Mouse (Mus musculus): ENCODE results near the gene Chil1. TPM values are rescaled to one million over a fixed set of nuclear protein-coding genes. Genes with fewer than 3 reads are reported as not detected.
A peak's percentile ranks its signal among the peaks of the same experiment; 100 is the strongest.

The Chil1 gene
- polyA plus RNA-seq, 1 experiment: 32.9 TPM

DNA sequence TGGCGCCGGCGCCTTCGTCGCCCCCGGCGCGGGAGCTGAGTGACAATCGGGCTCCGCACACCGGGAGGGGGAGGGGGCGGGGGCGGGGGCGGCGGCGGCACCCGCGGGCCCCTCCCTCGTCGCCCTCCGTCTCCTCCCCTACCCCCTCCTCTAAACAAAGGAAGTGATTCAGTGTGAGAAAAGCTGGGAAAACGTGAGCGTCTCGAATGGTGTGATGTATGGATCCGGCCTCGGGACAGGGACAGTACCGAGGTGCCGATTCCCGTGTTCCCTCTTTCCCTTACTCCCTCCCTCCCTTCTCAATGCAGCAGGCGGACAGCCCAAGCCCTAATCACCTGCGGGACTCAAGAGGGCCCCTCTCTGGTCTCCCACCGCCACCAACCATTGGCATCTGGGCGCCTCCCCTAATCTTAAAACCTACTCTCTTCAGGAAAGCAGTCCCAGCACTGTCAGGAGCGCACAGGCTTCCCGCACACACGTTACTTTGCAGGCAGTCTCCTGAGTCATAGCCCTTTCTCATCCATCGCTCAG lies 53.5 kb downstream of the Chil1 start, which contains the start of gene Adora1:
Gene Adora1 (minus strand): TSS at position 41 of the 531 bp plus-strand sequence.
- no peak within 1 kb of the TSS for H3K4me3 ChIP-seq
- H3K79me2 ChIP-seq (ENCODE audit: control insufficient read depth, insufficient read depth): no peaks in the 10 kb centered on the region

DNA sequence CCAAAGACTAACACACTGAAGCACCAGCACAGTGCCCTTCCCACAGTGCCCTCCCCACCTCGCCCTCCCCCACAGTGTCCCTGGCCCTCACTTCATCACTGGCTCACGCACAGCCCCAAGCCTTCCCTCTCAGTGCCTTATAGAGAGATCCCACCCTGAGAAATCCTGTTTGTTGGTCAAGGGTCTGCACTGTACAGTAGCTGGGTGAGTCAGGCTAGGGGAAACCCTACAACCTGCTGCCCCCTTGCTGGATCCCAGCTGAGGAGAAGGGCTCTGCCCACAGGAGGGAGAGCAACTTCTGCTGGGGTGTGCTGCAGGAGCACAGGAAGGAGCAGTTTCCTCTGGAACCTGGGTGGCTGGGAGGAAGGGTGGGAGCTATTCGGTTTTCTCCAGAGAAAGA lies 54.2 kb downstream of the Chil1 start:
- Histone ChIP-seq H3K4me2 (ENCODE audit: low read depth) (no peak overlapping the region), H3K79me2 (ENCODE audit: control insufficient read depth, insufficient read depth) (no peaks in the 10 kb centered on the region), H3ac (ENCODE audit: control insufficient read depth, insufficient read length) (no peak overlapping the region), H3K36me3 (ENCODE audit: control insufficient read depth, insufficient read depth) (no peaks in the 10 kb centered on the region), H3K4me3 (no peak overlapping the region), H3K27me3 (ENCODE audit: control insufficient read depth, insufficient read depth, insufficient read length) (peaks cover 56% of the 10 kb centered on the region)
- TF ChIP-seq REST (IDR thresholded peaks at IDR 0.05; ENCODE audit: insufficient read depth, insufficient read length) (no peak), POLR2A (IDR thresholded peaks at IDR 0.05; ENCODE audit: insufficient read length, low read depth) (no peak)

More for the DNA sequence above, 53.5 kb downstream of the Chil1 start, which contains the start of gene Adora1:
- Histone ChIP-seq H3K4me2 (ENCODE audit: low read depth) (peak within 1 kb of the TSS; percentile 24), H3K36me3 (ENCODE audit: control insufficient read depth, insufficient read depth) (no peaks in the 10 kb centered on the region), H3ac (ENCODE audit: control insufficient read depth, insufficient read length) (no peak within 1 kb of the TSS), H3K27me3 (ENCODE audit: control insufficient read depth, insufficient read depth, insufficient read length) (peaks cover 62% of the 10 kb centered on the region)
- TF ChIP-seq E2F4 (IDR thresholded peaks at IDR 0.05; ENCODE audit: insufficient read depth): no peak
- TF ChIP-seq USF1 (IDR thresholded peaks at IDR 0.05; ENCODE audit: low read depth): no peak
- no peak for TF ChIP-seq MYOD1 (IDR thresholded peaks at IDR 0.05; ENCODE audit: control insufficient read depth in 1 of 3, insufficient read length in 2 of 3, low read depth in 2 of 3)
- TF ChIP-seq MYOG (IDR thresholded peaks at IDR 0.05; ENCODE audit: control insufficient read depth in 1 of 3, insufficient read depth in 1 of 3, insufficient read length in 2 of 3, low read depth in 2 of 3): no peak
- TF ChIP-seq POLR2AphosphoS2 (IDR thresholded peaks at IDR 0.05; ENCODE audit: insufficient read length, low read depth): no peak
- no peak for TF ChIP-seq MAX (IDR thresholded peaks at IDR 0.05; ENCODE audit: low read depth)
- TF ChIP-seq TCF12 (IDR thresholded peaks at IDR 0.05; ENCODE audit: insufficient read depth, poor library complexity, severe bottlenecking): no peak
- TF ChIP-seq POLR2A (IDR thresholded peaks at IDR 0.05; ENCODE audit: insufficient read length, low read depth): no peak

DNA sequence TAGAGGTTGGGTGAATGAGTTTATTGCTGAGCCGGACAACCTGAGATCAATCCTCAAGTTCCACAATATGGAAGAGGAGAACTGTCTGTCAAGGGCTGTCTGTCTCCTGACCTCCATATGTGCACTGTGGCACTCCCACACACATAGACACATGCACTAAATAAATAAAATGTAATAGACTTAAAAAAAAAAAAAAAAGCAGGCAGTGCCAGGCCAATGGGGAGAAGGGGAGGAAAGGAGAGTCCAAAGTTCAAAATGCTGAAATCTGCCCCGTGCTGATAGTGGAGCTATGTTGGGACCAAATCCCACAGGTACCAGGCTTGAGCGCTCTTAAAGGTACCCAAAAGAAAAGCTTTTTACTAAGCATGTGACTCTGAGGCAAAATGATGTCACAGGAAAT lies 55.5 kb downstream of the Chil1 start:
- no peak overlapping the region for H3K4me2 ChIP-seq (ENCODE audit: low read depth)
- no peak for TF ChIP-seq CEBPB (IDR thresholded peaks at IDR 0.05; ENCODE audit: insufficient read depth, poor library complexity, severe bottlenecking)
- TF ChIP-seq MAX (IDR thresholded peaks at IDR 0.05; ENCODE audit: low read depth): no peak
- TF ChIP-seq POLR2AphosphoS2 (IDR thresholded peaks at IDR 0.05; ENCODE audit: insufficient read length, low read depth): no peak
- TF ChIP-seq REST (IDR thresholded peaks at IDR 0.05; ENCODE audit: insufficient read depth, insufficient read length): no peak
- TF ChIP-seq MYOG (IDR thresholded peaks at IDR 0.05; ENCODE audit: control insufficient read depth in 1 of 3, insufficient read depth in 1 of 3, insufficient read length in 2 of 3, low read depth in 2 of 3): no peak
- no peak for TF ChIP-seq E2F4 (IDR thresholded peaks at IDR 0.05; ENCODE audit: insufficient read depth)
- no peak for TF ChIP-seq USF1 (IDR thresholded peaks at IDR 0.05; ENCODE audit: low read depth)
- TF ChIP-seq TCF12 (IDR thresholded peaks at IDR 0.05; ENCODE audit: insufficient read depth, poor library complexity, severe bottlenecking): no peak
- no peak for TF ChIP-seq POLR2A (IDR thresholded peaks at IDR 0.05; ENCODE audit: insufficient read length, low read depth)
- no peak for TF ChIP-seq SRF (IDR thresholded peaks at IDR 0.05; ENCODE audit: control insufficient read depth, insufficient read length, low read depth)
- TF ChIP-seq MYOD1 (IDR thresholded peaks at IDR 0.05; ENCODE audit: control insufficient read depth in 1 of 3, insufficient read length in 2 of 3, low read depth in 2 of 3): no peak
- no peak for TF ChIP-seq TCF3 (IDR thresholded peaks at IDR 0.05; ENCODE audit: insufficient read length, low read depth)
- no peak overlapping the region for H3ac ChIP-seq (ENCODE audit: control insufficient read depth, insufficient read length)
- H3K27me3 ChIP-seq (ENCODE audit: control insufficient read depth, insufficient read depth, insufficient read length): peaks cover 55% of the 10 kb centered on the region
- no peaks in the 10 kb centered on the region for H3K36me3 ChIP-seq (ENCODE audit: control insufficient read depth, insufficient read depth)
- no peak overlapping the region for H3K4me3 ChIP-seq
- H3K79me2 ChIP-seq (ENCODE audit: control insufficient read depth, insufficient read depth): no peaks in the 10 kb centered on the region

Other genes starting within 250 kb of the Chil1 start
- 0.23 TPM for gene Fmod, start 144.9 kb upstream of the Chil1 start, polyA plus RNA-seq (2012; fragmentation: generic; extraction: Trizol)
- 13.8 TPM for gene Btg2, start 103.1 kb upstream of the Chil1 start, polyA plus RNA-seq (2012; fragmentation: generic; extraction: Trizol)
- gene Chit1, start 70.9 kb upstream of the Chil1 start, polyA plus RNA-seq (2012; fragmentation: generic; extraction: Trizol): 0.08 TPM
- 1,516 TPM for gene Mybph, start 11.3 kb downstream of the Chil1 start, polyA plus RNA-seq (2012; fragmentation: generic; extraction: Trizol)
- gene Adora1, start 53.3 kb downstream of the Chil1 start, polyA plus RNA-seq (2012; fragmentation: generic; extraction: Trizol): 4.5 TPM
- 1,426 TPM for gene Myog, start 107.8 kb downstream of the Chil1 start, polyA plus RNA-seq (2012; fragmentation: generic; extraction: Trizol)
- 35.8 TPM for gene Ppfia4, start 150.8 kb downstream of the Chil1 start, polyA plus RNA-seq (2012; fragmentation: generic; extraction: Trizol)
- gene Tmem183a, start 179.8 kb downstream of the Chil1 start, polyA plus RNA-seq (2012; fragmentation: generic; extraction: Trizol): 67.3 TPM
- gene 4933406M09Rik, start 203.8 kb downstream of the Chil1 start, polyA plus RNA-seq (2012; fragmentation: generic; extraction: Trizol): not detected
- gene Cyb5r1, start 223.4 kb downstream of the Chil1 start, polyA plus RNA-seq (2012; fragmentation: generic; extraction: Trizol): 452 TPM
- gene Adipor1, start 233.2 kb downstream of the Chil1 start, polyA plus RNA-seq (2012; fragmentation: generic; extraction: Trizol): 87.9 TPM

Measured in myocyte (in vitro differentiated cells).